Mouse (Mus musculus) urinary bladder, postnatal 36 days (tissue): Measurements from ENCODE around the gene Tnfrsf17.
"Not testable (repeated sequence)": the region's sequence is repeated elsewhere in the genome, so short reads cannot be mapped to it uniquely, and the experiment has no call there.

Experiments used
- DNase-seq, 2 experiments: peaks; one replicate each; pipeline ENCODE4 v3.0.0; 2022; ENCODE audit warnings: low spot score in 2 of 2, mixed read lengths in 1 of 2

The Tnfrsf17 gene

DNA sequence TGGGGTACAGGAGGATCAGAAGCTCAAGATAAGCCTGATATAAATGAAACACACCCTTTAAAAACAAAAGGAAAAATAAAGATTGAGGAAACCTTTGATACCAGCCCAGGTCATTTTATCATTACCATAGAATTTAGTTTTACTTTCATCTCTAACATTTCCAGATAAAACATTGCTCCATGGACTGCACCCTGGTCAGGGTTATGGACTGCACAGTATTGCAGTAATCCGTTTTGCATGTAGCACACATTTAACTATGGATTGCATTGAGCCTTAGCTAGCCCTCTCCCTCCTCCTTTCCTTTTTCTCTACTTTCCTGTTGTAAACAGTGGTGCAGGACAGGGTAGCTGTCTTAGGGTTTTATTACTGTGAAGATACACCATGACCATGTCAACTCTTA lies 17.4 kb downstream of the Tnfrsf17 start:
- no peak for DNase-seq

DNA sequence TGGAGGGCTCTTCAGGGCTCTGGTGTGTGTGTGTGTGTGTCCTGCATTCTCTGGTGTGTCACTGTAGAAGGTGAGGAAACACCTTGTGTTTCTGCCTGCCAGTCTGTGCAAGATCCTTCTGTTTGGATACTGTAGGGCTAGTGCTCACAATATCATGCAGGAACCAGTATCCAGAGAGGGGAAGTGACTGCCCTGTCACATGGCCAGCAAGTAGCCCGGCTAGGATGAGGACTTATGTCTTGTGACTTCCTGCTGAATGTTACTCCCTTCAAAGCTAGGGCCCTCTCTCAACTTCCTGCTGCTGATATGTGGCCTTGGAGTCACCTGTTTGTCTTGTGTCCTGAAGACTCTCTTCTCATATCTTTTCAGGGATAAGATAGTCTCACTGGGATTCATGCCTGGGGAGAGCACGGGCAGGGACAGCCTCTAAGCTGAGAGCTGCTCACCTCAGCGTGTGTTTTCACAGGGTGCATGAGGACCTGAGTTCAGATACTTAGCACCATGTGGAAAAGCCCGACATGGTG lies 29.7 kb downstream of the Tnfrsf17 start:
- no peak for DNase-seq

DNA sequence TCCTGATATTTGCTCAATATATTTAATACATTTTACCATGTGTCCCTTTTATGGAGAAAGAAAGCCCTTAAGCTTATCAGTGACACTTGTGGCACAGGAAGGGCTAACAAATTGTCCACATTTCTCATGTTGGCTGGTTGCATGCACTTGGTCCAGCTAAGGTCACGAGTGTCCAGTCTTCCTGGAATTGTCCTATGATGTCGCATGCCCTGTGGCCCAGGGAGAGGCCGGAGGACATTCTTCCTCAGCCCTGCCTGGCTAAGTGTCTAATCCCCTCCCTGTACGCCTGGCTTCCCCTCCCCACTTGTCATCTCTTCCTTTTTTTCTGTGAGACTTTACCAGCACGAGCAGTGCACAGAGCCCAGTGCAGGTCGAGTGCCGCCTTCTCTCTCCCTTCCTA lies 38.3 kb downstream of the Tnfrsf17 start:
- no peak for DNase-seq

DNA sequence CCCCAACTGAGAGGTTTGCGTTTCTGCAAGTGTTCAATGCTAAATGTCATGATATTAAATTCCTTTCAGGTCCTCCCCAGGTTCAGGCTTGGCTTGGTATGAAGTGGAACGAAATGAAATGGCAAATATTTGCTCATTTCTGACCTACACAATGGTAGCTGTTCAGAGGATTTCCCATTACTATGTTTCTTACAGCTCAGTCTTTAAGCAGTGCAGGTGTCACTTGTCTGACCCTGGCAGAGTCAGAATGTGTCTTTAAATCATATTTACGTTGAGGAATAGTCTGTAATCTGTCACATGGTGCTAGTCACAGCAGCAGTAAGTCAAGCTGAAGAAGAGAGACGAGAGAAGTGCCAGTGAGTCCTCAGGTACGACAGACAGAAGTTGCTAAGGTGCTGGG lies 45.6 kb downstream of the Tnfrsf17 start:
- no peak for DNase-seq

DNA sequence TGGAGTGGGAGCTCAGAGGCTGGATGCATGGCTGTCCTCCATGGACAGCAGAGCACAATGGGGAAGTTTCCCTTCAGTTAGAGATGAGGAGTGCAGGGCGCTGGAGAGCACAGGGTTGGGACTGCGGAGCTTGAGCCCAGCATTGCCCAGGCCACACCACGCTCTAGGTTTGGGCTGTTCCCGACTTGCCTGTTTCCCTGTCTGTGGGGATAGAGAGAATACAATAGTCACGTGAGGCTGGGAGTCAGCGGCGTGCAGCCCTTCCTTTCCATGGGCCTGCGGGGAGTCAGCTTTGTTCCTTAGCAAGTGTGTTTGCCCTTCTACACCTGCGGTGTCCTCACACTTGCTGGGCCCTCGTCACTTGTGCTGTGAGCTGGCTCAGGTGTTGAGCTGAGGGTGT lies 46.3 kb downstream of the Tnfrsf17 start:
- no peak for DNase-seq

DNA sequence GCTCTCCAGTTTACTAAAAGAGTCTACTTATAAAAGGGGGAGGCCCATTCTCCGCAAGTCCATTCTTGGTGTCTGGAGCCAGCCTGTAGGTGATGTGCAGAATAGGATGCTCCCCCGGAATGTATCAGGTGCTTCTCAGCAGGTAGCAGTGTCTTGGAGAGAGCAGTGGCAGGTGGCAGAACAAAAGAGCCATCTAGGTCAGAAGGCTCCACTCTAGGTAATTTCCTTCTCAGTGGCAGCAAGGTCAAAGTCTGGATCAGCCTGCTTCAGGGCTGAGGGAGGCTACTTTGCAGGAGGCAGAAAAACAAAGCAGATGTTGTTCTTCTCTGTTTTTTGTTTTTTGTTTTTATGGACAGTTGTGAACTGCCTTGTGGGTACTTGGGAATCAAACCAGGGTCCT lies 47.0 kb downstream of the Tnfrsf17 start:
- DNase-seq: not testable (repeated sequence)

DNA sequence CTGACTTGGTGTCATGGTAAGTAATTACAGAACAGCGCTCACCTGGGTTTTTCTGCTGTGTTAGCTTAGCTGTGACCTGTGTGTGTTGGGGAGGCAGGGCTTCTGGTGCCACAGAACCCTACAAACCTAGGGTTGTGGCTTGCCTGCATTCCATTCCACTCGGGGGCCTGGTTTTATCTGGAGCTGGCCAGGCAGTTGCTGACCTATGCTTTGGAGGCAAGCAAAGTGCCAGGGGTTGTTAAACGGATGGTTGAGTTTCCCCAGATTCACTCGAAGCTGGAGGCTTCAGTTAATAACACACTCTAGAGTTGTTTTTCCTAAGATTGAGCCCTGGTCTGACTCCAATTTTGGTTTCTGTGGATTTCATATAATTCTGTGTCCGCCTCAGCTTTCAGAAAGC lies 52.0 kb downstream of the Tnfrsf17 start:
- DNase-seq: no peak

DNA sequence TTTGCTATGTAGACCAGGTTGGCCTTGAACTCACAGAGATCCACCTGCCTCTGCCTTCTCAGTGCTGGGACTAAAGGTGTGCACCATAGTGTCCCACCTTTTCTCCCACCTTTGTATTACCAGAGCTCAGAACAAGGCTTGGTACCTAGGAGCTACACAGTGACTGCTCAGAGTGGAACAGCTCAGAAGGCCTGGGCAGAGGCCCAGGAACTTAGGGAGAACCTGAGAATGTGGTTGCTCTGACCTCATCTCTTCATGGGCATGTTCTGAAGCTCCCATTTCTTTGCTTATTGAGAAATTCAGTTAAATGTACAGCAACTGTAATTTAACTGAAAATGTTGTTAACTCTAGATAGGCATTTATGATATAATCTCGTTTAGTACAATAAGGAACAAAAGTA lies 53.2 kb downstream of the Tnfrsf17 start:
- DNase-seq: no peak

DNA sequence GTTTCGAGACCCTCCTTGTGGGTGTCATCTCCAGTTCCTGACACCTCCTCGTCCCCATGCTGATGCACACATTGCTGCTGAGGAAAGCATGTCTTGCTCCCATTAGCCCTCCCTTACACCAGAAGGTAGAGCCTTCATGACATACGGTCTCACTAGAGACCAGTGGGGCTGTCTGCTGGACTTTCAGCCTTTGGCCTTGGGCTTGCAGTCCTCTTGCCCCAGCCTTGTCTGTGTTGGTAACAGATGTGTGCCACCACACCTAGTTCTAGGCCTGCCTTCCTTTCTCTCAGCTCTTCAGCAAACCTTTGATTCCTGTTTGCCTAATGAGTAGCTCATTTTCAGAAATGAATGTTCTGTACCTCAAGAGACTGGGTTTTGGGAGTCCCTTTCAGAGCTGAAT lies 54.8 kb downstream of the Tnfrsf17 start:
- DNase-seq: no peak

DNA sequence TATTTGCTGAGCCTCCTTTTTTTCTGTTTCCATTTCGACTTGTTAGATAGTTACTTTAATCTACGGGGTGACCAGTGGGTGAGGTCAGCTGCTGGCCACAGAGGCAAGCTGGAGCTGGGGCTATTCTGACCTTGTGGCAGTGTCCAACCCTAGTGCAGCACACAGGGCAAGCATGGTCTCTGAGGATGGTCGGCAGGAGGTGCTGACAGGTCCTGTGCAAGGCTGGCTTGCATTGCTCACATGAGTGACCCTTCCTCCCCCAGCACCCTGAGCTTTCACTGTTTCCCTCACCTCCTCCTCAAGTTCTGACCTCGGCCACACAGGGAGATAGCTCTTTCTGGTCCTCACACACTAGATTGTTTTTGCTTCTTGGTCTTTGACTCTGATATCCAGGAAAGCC lies 55.5 kb downstream of the Tnfrsf17 start:
- DNase-seq: no peak

DNA sequence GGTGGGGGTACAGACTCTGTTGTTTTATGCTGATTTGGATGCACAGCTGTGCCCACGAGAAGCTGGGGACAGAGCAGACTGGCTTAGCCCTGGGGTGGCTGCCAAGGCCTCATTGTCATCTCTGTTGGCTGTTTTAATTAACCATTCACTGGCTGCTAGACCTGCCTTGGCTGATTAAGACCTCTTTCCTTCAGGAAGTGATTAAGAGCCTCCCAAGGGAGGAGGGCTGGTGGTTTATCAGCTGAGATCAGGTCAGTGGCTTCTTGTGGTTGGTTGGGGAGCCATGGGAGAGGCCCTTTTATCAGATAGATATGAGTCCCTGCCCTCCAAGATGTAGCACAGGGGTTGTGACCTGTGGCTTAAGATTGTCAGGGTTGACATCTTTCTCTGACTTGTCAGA lies 56.0 kb downstream of the Tnfrsf17 start:
- DNase-seq: peak in 1 of 2 experiments; percentile 19
